Mouse (Mus musculus) frontal cortex, postnatal 25 days (tissue): ENCODE measurements around the gene Efna2.

Source experiments
- DNase-seq, 2 experiments: peaks; one replicate each; pipeline ENCODE4 v3.0.0; 2022; ENCODE audit warnings: low spot score in 2 of 2

The Efna2 gene

DNA sequence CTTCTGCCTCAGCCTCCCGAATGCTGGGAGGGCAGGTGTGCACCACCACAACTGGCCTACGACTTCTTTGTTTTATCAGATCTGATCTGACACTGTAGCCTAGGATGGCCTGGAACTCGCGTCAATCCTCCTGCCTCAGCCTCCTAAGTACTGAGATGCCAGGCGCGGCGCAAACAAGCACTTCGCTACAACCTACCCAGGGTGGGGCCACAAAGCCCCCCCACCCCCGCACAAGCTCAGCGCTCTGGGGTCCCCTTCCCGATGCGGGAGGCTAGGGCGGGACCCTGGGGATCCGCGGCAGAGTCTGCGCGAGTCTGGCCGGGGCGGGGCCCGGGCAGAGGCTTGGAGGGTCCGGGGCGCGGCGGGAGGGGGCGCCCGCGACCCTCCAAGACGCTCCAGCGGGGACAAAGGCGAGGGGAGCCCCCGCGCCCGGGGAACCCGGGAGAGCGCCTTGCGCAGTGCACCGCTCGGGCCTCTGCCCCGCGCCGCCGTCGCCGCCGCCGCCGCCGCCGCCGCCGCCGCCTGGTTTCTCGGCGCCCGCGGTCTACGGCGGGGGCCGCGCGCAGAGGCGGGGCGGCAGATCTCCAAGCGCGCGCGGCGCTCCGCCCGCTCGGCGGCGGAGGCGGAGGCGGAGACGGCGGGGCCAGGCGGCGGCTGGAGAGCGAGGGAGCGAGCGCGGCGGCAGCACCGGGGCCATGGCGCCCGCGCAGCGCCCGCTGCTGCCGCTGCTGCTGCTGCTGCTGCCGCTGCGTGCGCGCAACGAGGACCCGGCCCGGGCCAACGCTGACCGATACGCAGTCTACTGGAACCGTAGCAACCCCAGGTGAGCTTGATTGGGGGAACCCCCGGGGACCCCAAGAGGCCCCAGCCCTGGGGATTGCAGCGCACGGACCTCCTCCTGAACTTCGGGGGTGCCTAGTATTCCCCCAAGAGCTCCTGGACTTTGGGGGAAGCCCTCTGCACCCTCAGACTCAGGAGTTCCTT lies at the start of gene Efna2:
Efna2 (plus strand) TSS at position 415 of the 984 bp plus-strand sequence.
- DNase-seq, result no peak

GRCm38 (mm10) chr10:80129846-80130245 lies 49.4 kb upstream of the Efna2 start:
- no peak for DNase-seq

DNA sequence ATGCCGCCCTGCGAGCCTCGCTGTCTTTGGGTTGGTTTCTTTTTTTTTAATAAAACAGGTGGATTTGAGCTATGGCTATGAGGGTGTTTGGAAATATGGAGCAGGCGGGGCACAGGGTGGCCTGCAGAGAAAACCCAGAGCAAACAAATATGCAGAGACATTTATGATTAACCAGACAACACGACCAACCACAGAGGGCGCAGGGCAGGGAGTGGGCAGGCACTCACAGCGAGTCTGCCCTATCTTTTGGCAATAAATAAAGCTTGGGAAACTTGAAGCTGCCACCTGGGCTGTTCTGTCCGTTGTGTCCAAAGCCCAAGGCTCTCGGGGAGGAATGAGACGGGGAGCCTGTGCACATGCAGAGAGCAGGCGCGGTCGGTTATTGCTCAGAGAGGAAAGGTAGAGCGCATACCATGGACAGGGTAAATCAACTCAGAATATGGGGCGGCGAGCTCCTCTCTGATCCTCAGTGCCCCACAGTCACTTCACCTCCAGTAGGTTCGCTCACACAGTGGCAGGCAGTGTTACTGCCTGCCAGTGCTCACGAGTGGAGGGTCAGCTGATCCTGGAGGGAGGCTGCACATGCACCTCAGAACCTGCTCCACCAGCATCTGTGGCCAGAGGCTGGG lies 48.8 kb upstream of the Efna2 start:
- DNase-seq, result no peak

DNA sequence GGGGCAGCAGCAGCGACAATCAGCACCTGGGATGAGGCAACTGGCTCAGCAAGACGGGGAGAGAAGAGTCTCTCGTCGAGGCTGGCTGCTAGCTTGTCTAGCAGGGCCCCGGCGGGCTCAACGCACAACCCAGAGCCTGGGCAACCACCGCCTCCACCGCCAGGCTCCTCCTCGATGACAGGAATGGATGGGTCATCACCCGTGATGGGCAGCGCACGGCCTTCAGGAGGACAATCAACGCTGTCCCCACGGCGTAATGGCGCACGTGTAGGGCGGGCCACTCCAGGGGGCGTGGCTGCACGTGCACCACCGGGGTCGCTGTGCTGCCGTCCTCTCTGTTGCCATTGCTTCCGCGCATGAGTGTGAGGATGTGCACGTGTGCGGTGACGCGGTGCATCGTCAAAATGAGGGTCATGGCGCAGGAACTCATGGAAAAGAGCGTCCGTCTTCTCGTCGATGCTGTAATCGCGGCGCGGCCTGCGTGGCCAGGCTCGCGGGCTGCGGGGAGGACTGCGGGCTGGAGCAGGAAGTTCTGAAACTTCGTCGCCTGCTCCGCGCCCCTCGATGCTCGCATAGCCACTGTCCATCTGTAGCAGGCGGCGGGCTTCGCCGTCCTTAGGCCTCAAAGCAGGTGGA lies 47.8 kb upstream of the Efna2 start:
- no peak for DNase-seq

GRCm38 (mm10) chr10:80131952-80132350 lies 47.3 kb upstream of the Efna2 start:
- DNase-seq, result no peak

GRCm38 (mm10) chr10:80133226-80133849 lies 45.9 kb upstream of the Efna2 start:
- DNase-seq, result no peak

GRCm38 (mm10) chr10:80134421-80134820 lies 44.9 kb upstream of the Efna2 start:
- DNase-seq, result no peak

- no peak for DNase-seq
Measured at GRCm38 (mm10) chr10:80135161-80135560, 44.1 kb upstream of the Efna2 start.

DNA sequence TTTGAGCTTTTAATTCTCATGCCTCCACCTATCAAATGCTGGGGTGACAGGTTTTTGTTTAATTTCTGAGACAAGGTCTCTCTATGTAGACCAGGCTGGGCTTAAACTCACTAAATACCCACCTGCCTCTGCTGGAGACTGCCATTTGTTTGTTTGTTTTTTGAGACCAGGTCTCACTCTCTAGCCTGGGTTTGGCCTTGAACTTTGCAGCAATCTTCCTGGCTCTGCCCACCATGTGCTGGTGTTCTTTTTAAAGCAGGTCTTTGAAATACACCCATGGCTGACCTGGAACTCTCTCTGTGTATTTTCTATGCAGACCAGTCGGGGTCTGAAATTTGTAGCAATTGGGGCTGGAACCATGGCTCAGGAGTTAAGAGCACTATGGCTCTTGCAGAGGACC lies 43.6 kb upstream of the Efna2 start:
- DNase-seq, result no peak

GRCm38 (mm10) chr10:80136179-80136951 lies 42.9 kb upstream of the Efna2 start:
- no peak for DNase-seq

GRCm38 (mm10) chr10:80136952-80137625 lies 42.2 kb upstream of the Efna2 start:
- DNase-seq, result no peak

DNA sequence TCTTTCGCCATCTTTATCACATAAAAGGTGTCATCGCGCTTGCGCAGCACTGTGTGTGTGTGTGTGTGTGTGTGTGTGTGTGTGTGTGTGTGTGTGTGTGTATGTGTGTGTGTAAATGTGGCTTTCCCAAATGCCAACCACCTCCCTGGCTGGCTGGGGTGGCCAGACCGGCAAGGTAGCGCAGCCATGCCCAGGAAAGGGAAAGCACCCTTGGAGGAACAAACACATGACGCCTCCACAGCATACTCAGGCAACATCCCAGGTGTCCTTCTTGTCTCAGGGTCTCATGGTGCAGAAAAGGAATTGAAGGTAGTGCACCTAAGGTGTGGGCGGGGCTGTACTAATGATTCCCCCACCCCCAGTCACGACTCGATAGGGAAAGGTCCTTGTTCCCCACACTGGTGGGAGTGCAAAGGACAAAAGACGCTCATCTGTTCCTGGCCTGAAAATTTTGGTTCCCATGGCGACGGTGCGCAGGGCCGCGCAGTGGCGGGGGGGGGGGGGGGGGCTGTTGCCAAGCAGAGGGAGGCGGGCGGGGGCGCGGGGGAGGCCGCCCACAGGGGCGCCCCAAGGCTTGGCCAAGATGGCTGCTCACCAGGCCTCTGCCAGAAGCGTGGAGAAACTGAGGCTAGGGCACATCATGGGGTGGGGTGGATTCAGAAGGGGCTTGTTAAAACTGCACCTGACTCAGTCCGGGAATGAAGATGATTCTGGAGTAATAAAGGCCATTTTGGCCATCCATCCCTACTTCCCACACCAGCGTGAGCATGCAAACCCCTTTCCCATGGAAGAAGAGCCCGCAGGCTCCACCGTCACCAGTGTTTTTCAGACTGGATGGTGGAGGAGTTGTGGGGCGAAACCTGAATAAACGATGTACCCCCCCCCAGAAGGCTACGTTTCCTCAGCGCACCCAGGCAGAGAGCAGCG lies 41.4 kb upstream of the Efna2 start:
- DNase-seq, result no peak

- no peak for DNase-seq
Measured at GRCm38 (mm10) chr10:80138553-80139438, 40.5 kb upstream of the Efna2 start, which contains the start of gene Atp5d. Gene Atp5d, plus strand, starts transcription at chr10:80138632.

DNA sequence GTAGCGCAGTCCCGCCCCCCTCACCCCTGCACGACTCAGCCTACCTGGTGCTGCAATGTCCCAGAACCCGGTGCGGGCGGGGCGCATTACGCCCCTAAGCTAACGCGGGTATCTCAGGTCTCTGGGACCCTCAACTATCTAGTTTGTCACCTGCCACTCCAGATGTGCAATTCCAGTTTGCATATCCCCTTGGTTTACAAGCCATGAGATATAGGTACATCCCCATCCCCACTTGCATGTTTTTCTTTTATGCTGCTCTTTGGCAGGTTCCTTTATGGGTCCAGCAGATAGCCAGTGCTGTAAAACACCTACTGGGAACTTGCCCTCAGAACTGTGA lies 39.9 kb upstream of the Efna2 start:
- DNase-seq, result no peak

DNA sequence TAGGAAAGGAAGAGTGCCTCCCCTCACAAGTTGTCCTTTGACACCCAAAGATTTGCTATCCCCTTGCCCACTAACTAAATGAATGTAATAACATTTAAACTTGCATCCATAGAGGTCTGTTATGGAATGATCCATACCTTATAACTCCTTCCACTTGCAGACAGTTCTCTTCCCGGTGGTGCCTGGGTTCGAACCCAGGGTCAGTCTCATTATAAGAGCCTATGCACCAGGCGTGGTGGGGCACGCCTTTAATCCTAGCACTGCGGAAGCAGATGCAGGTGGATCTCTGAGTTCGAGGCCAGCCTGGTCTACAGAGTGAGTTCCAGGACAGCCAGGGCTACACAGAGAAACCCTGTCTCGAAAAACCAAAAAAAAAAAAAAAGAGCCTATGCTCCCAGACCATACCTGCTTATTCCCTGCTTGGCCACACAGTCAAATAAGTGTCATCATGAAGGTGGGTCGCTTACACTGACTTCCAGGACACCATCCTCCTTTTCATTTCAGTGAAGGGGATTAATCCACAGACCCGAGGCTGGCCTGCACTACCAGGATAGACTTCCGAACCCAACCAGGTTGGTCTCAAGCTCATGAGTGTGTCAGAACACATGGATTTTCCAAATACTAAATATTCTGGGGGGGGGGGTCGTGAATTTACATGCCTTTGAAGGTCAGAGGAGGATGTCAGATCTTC lies 39.2 kb upstream of the Efna2 start:
- no peak for DNase-seq

- no peak for DNase-seq
Measured at GRCm38 (mm10) chr10:80140666-80141035, 38.6 kb upstream of the Efna2 start, which contains the start of gene Cbarp. Gene Cbarp, minus strand, starts transcription at chr10:80140835.

- peak; percentile 91 to 94 for DNase-seq
Measured at GRCm38 (mm10) chr10:80141243-80141642, 38.0 kb upstream of the Efna2 start.
